Mouse (Mus musculus) liver, postnatal 0 days (tissue): ENCODE results near the gene Rexo5. TPM values are rescaled to one million over a fixed set of nuclear protein-coding genes. Genes with fewer than 3 reads are reported as not detected.

Source experiments
- ATAC-seq: fragments of 200-750 bp; cut with Nextera tagmentation; 2 replicates; pipeline ENCODE4 v1.8.0; 2017; ENCODE audit warnings: mild to moderate bottlenecking, moderate library complexity
- DNase-seq: peaks from one replicate; pipeline ENCODE4 v3.0.0-alpha.2; 2016
- H3K27ac ChIP-seq: fragments of 300-500 bp; sonication (generic); 2 replicates; pipeline ENCODE4 v1.5.1; 2014; ENCODE audit warnings: antibody characterized with exemption, moderate library complexity, mild to moderate bottlenecking, low read depth
- H3K27me3 ChIP-seq: fragments of 300-500 bp; sonication (generic); 2 replicates; pipeline ENCODE4 v1.6.1; 2014; ENCODE audit warnings: low read length, control low read depth, mixed read lengths; ENCODE audit not compliant: insufficient read depth
- H3K36me3 ChIP-seq: fragments of 300-500 bp; sonication (generic); replicated peaks from 2 replicates; pipeline ENCODE4 v1.6.1; 2014; ENCODE audit warnings: mild to moderate bottlenecking, control low read depth, low read length, moderate library complexity, mixed read lengths; ENCODE audit not compliant: insufficient read depth
- H3K4me1 ChIP-seq: fragments of 300-500 bp; sonication (generic); 2 replicates; pipeline ENCODE4 v1.6.1; 2014; ENCODE audit warnings: antibody characterized with exemption, mild to moderate bottlenecking, control low read depth; ENCODE audit not compliant: insufficient read depth
- H3K4me2 ChIP-seq: fragments of 300-500 bp; sonication (generic); 2 replicates; pipeline ENCODE4 v1.6.1; 2014; ENCODE audit warnings: low read depth, mild to moderate bottlenecking, low read length, moderate library complexity, mixed read lengths
- H3K4me3 ChIP-seq: fragments of 300-500 bp; sonication (generic); 2 replicates; pipeline ENCODE4 v1.5.1; 2014; ENCODE audit warnings: low read depth, low read length
- H3K9ac ChIP-seq: fragments of 300-500 bp; sonication (generic); replicated peaks from 2 replicates; pipeline ENCODE4 v1.6.1; 2014; ENCODE audit warnings: mild to moderate bottlenecking, moderate library complexity
- H3K9me3 ChIP-seq: fragments of 300-500 bp; sonication (generic); 2 replicates; pipeline ENCODE4 v1.6.1; 2016; ENCODE audit warnings: mild to moderate bottlenecking, control low read depth, low read length, mixed read lengths
- CTCF ChIP-seq: sonication (generic); IDR thresholded peaks from 2 replicates; pipeline ENCODE4 v1.5.1; 2016; ENCODE audit warnings: antibody characterized with exemption, low read depth
- EP300 ChIP-seq: IDR thresholded peaks from 2 replicates; pipeline ENCODE4 v1.6.1; 2016; ENCODE audit warnings: antibody characterized with exemption, low read depth, mild to moderate bottlenecking
- WGBS: fragments of 180-500 bp; shearing (Covaris S2); extraction: QIAGEN DNeasy Blood & Tissue Kit; methylation state at CpG from one replicate; pipeline ENCODE4 v1.1.7; 2014; ENCODE audit not compliant: insufficient replicate concordance; 5-methylcytosine and 5-hydroxymethylcytosine counted together
- polyA plus RNA-seq: library from polyadenylated mRNA; unstranded; fragments of >200 nt; fragmentation: Nextera tagmentation; extraction: Ambion mirVana; gene quantifications from 2 replicates; pipeline ENCODE4 v1.2.1, GENCODE M21; 2015

Rexo5 gene
- 3.1 and 5.1 TPM in 2 replicates for polyA plus RNA-seq

- no peaks in the 10 kb centered on the region for H3K27me3 ChIP-seq
- peaks cover 11% of the 10 kb centered on the region for H3K4me1 ChIP-seq
- TF ChIP-seq CTCF (0 out of 2 replicates have a peak, but pooled peaks have one; percentile 1), EP300 (peak; percentile 67)
- DNase-seq: peak; percentile 94
- peaks cover 7% of the 10 kb centered on the region; the same call in 1 of the 2 replicates for H3K36me3 ChIP-seq
- whole genome bisulfite sequencing: under 1% methylated on average over 53 of the region's 53 CpGs
- ATAC-seq: peak; percentile 97
- H3K4me2 ChIP-seq: peak within 1 kb of the TSS; percentile 92
- no peaks in the 10 kb centered on the region for H3K9me3 ChIP-seq
- H3K27ac ChIP-seq: peak within 1 kb of the TSS; percentile 77
- H3K9ac ChIP-seq: peak within 1 kb of the TSS; percentile 71
- peak within 1 kb of the TSS; percentile 93 for H3K4me3 ChIP-seq
These were observed at the start of gene Rexo5, which contains the start of gene Eri2 for GRCm38 (mm10) chr7:119793586-119794250. Gene Rexo5 (plus strand): TSS chr7:119794006. Gene Eri2 (minus strand): TSS chr7:119794058.

GRCm38 (mm10) chr7:119744321-119744720, 49.5 kb upstream of the Rexo5 start:
- ATAC-seq (peak; percentile 73), DNase-seq (peak; percentile 66)
- WGBS: 9% methylated on average over 34 of the region's 34 CpGs
- TF ChIP-seq EP300 (no peak), CTCF (peak; percentile 64)
- Histone ChIP-seq H3K4me2 (peak overlapping the region; percentile 4), H3K27me3 (no peaks in the 10 kb centered on the region), H3K4me3 (no peak overlapping the region), H3K36me3 (no peaks in the 10 kb centered on the region), H3K9me3 (no peaks in the 10 kb centered on the region), H3K9ac (no peak overlapping the region), H3K27ac (no peak overlapping the region), H3K4me1 (0 out of 2 replicates have a peak, but pooled peaks cover 2% of the 10 kb centered on the region)

GRCm38 (mm10) chr7:119745869-119746268, 47.9 kb upstream of the Rexo5 start:
- no peaks in the 10 kb centered on the region for H3K27me3 ChIP-seq
- peaks cover 7% of the 10 kb centered on the region; the same call in 1 of the 2 replicates for H3K4me1 ChIP-seq
- no peaks in the 10 kb centered on the region for H3K9me3 ChIP-seq
- DNase-seq: no peak
- ATAC-seq: no peak
- no peak overlapping the region for H3K9ac ChIP-seq
- H3K4me2 ChIP-seq: no peak overlapping the region
- no peak for TF ChIP-seq EP300
- no peak for TF ChIP-seq CTCF
- no peaks in the 10 kb centered on the region for H3K36me3 ChIP-seq
- WGBS: 76% methylated on average over 1 of the region's 1 CpGs
- no peak overlapping the region for H3K4me3 ChIP-seq
- no peak overlapping the region for H3K27ac ChIP-seq

GRCm38 (mm10) chr7:119748761-119749160, 45.0 kb upstream of the Rexo5 start:
- DNase-seq: peak; percentile 20
- no peaks in the 10 kb centered on the region for H3K27me3 ChIP-seq
- ATAC-seq: peak; percentile 76
- no peak overlapping the region for H3K9ac ChIP-seq
- no peak for TF ChIP-seq CTCF
- TF ChIP-seq EP300: peak; percentile 45; the same call in 1 of the 2 replicates
- H3K4me2 ChIP-seq: no peak overlapping the region
- H3K9me3 ChIP-seq: no peaks in the 10 kb centered on the region
- H3K4me1 ChIP-seq: peaks cover 7% of the 10 kb centered on the region; the same call in 1 of the 2 replicates
- peak overlapping the region; percentile 87 for H3K27ac ChIP-seq
- 38% methylated on average over 1 of the region's 2 CpGs for WGBS
- no peak overlapping the region for H3K4me3 ChIP-seq
- no peaks in the 10 kb centered on the region for H3K36me3 ChIP-seq

GRCm38 (mm10) chr7:119749942-119750341, 43.9 kb upstream of the Rexo5 start:
- no peaks in the 10 kb centered on the region for H3K9me3 ChIP-seq
- H3K4me1 ChIP-seq: peaks cover 5% of the 10 kb centered on the region; the same call in 1 of the 2 replicates
- no peak overlapping the region for H3K4me2 ChIP-seq
- WGBS: 58% methylated on average over 2 of the region's 2 CpGs
- no peak for ATAC-seq
- no peaks in the 10 kb centered on the region for H3K27me3 ChIP-seq
- TF ChIP-seq CTCF (no peak), EP300 (no peak)
- H3K36me3 ChIP-seq: no peaks in the 10 kb centered on the region
- H3K4me3 ChIP-seq: no peak overlapping the region
- H3K27ac ChIP-seq: peak overlapping the region; percentile 87
- H3K9ac ChIP-seq: no peak overlapping the region
- DNase-seq: no peak

- no peak overlapping the region for H3K9ac ChIP-seq
- H3K4me3 ChIP-seq: no peak overlapping the region
- peaks cover 5% of the 10 kb centered on the region; the same call in 1 of the 2 replicates for H3K4me1 ChIP-seq
- no peak overlapping the region for H3K4me2 ChIP-seq
- no peak for TF ChIP-seq EP300
- no peak for TF ChIP-seq CTCF
- no peaks in the 10 kb centered on the region for H3K9me3 ChIP-seq
- WGBS: 89% methylated on average over 1 of the region's 1 CpGs
- no peak overlapping the region for H3K27ac ChIP-seq
- no peaks in the 10 kb centered on the region for H3K27me3 ChIP-seq
- ATAC-seq (no peak), DNase-seq (no peak)
- no peaks in the 10 kb centered on the region for H3K36me3 ChIP-seq
These were observed 40.1 kb upstream of the Rexo5 start for GRCm38 (mm10) chr7:119753696-119754095.
